Mouse (Mus musculus) stomach, embryonic 16.5 days (tissue): ENCODE measurements at regions not wholly inside any gene's neighbourhood (a gene's known extent, or its start where the extent isn't known, plus 50 kb on each side); places are given as distances from the start of the nearest gene placed in this dataset.

Experiments used
- ATAC-seq: fragments of 200-750 bp; cut with Nextera tagmentation; 2 replicates; pipeline ENCODE4 v1.8.0; 2017; ENCODE audit warnings: moderate number of reproducible peaks, moderate TSS enrichment; ENCODE audit not compliant: insufficient read depth, low FRiP score
- H3K27ac ChIP-seq: fragments of 300-500 bp; sonication (generic); 2 replicates; pipeline ENCODE4 v1.5.1; 2014; ENCODE audit warnings: low read length
- H3K27me3 ChIP-seq: fragments of 300-500 bp; sonication (generic); 2 replicates; pipeline ENCODE4 v1.6.1; 2014; ENCODE audit warnings: low read length, control low read depth, mixed read lengths; ENCODE audit not compliant: control insufficient read depth, insufficient read depth
- H3K36me3 ChIP-seq: fragments of 300-500 bp; sonication (generic); 2 replicates; pipeline ENCODE4 v1.6.1; 2014; ENCODE audit warnings: low read length; ENCODE audit not compliant: control insufficient read depth, insufficient read depth
- H3K4me1 ChIP-seq: fragments of 300-500 bp; sonication (generic); 2 replicates; pipeline ENCODE4 v1.6.1; 2014; ENCODE audit warnings: low read length, control low read depth, mixed read lengths; ENCODE audit not compliant: control insufficient read depth, insufficient read depth
- H3K4me2 ChIP-seq: fragments of 300-500 bp; sonication (generic); 2 replicates; pipeline ENCODE4 v1.6.1; 2014; ENCODE audit warnings: low read depth, low read length, mixed read lengths
- H3K4me3 ChIP-seq: fragments of 300-500 bp; sonication (generic); replicated peaks from 2 replicates; pipeline ENCODE4 v1.5.1; 2014; ENCODE audit warnings: mild to moderate bottlenecking, low read length
- H3K9ac ChIP-seq: fragments of 300-500 bp; sonication (generic); 2 replicates; pipeline ENCODE4 v1.6.1; 2014; ENCODE audit warnings: low read length
- H3K9me3 ChIP-seq: fragments of 300-500 bp; sonication (generic); replicated peaks from 2 replicates; pipeline ENCODE4 v1.6.1; 2016; ENCODE audit warnings: low read length, control low read depth; ENCODE audit not compliant: control insufficient read depth
- WGBS: fragments of 180-500 bp; shearing (Covaris S2); extraction: QIAGEN DNeasy Blood & Tissue Kit; methylation state at CpG from one replicate; pipeline ENCODE4 v1.1.7; 2014; 5-methylcytosine and 5-hydroxymethylcytosine counted together

DNA sequence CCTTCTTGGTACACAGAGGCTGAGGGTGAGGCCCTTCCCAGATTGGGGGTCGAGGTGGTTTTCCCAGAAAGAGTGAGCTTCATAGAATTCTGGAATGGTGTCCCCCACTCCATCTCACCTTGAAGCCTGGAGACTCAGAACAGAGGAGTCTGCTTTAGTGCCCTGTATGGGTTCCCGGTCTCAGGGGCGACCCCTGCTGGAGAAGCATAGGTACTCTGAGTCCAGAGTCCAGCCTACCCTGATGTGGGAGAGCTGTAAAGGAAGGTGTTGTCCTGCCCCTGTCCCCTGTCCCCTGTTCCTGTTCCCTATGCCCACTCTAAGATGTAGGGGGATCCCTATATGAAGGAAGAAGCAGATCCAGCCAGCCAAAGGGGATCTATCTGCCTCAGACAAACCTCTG, 111.9 kb downstream of the Olfm1 start:
- H3K9me3 ChIP-seq = peaks cover 3% of the 10 kb centered on the region; the same call in 1 of the 2 replicates
- 7% methylated on average over 3 of the region's 3 CpGs for WGBS
- no peak overlapping the region for H3K4me3 ChIP-seq
- H3K4me1 ChIP-seq = no peaks in the 10 kb centered on the region
- H3K27ac ChIP-seq = no peak overlapping the region
- no peak overlapping the region for H3K9ac ChIP-seq
- H3K4me2 ChIP-seq = no peak overlapping the region
- no peaks in the 10 kb centered on the region for H3K27me3 ChIP-seq
- ATAC-seq = peak; percentile 66
- H3K36me3 ChIP-seq = no peaks in the 10 kb centered on the region

DNA sequence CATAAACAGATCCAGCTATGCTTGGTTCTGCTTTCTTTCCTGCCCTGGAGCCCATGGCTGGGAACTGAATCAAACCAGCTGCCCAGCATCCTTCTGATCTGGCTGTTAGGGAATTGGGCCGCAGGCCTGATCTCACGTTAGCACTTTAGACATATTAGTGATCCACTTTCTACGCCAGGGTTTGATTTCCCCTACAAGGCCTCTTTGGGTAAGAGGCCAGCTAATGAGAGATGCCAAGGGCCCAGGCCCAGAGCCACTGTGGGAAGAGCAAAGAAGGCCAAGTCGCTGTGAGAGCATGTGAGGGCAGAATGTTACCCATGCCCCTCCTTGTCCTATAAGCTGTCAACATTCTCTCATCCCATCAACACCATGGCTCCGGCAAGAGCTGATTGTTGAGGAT, 116.3 kb downstream of the Olfm1 start:
- Histone ChIP-seq H3K27ac (no peak overlapping the region), H3K27me3 (no peaks in the 10 kb centered on the region), H3K4me1 (no peaks in the 10 kb centered on the region), H3K4me3 (no peak overlapping the region), H3K4me2 (no peak overlapping the region), H3K9ac (no peak overlapping the region), H3K9me3 (no peaks in the 10 kb centered on the region), H3K36me3 (no peaks in the 10 kb centered on the region)
- no peak for ATAC-seq
- 85% methylated on average over 5 of the region's 5 CpGs for WGBS

DNA sequence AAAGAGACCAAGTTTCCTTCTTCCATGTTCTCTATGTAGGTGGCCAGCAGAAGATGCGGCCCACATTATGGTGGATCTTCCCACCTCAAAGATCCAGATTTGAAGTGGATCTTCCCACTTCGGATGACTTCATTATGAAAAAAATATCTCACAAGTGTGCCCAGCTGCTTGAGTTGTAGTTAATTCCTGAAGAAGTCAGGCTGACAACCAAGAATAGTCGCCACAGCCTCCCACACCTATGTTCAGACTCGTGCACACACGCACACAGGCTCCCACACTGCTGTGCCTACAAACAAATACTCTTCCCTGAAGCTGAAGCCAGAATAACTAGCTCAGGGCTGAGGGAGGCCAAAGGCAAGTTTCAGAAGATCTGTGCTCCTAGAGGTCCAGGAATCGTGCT, 119.4 kb downstream of the Olfm1 start:
- 76% methylated on average over 6 of the region's 6 CpGs for WGBS

DNA sequence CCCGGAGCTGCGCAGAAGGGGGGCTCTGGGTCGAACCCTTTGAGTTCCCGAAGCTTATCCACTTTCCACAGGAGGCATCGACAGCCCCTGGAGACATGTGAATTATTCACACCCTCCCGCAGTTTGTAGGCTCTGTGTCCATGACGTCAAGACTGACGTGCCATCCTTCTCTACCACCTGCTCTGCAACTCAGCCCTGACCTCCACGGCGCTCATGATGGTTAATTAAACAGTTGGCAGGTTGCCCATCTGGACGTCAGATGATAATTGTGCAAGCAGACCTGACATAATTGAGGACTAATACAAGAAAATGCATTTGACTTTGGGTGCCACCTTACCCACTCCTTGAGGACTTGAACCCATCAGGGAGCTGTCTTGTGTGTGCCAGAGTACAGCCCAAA, 121.1 kb upstream of the Ppp1r26 start:
- ATAC-seq = no peak
- Histone ChIP-seq H3K36me3 (no peaks in the 10 kb centered on the region), H3K4me3 (no peak overlapping the region), H3K4me2 (no peak overlapping the region), H3K27ac (no peak overlapping the region), H3K4me1 (no peaks in the 10 kb centered on the region), H3K9me3 (no peaks in the 10 kb centered on the region), H3K27me3 (no peaks in the 10 kb centered on the region), H3K9ac (no peak overlapping the region)
- 53% methylated on average over 11 of the region's 11 CpGs for WGBS

More for the DNA sequence above, 119.4 kb downstream of the Olfm1 start:
- ATAC-seq = no peak
- no peak overlapping the region for H3K27ac ChIP-seq
- H3K4me2 ChIP-seq = no peak overlapping the region
- no peaks in the 10 kb centered on the region for H3K27me3 ChIP-seq
- no peaks in the 10 kb centered on the region for H3K36me3 ChIP-seq
- H3K4me3 ChIP-seq = no peak overlapping the region
- no peak overlapping the region for H3K9ac ChIP-seq
- no peaks in the 10 kb centered on the region for H3K4me1 ChIP-seq
- H3K9me3 ChIP-seq = no peaks in the 10 kb centered on the region

DNA sequence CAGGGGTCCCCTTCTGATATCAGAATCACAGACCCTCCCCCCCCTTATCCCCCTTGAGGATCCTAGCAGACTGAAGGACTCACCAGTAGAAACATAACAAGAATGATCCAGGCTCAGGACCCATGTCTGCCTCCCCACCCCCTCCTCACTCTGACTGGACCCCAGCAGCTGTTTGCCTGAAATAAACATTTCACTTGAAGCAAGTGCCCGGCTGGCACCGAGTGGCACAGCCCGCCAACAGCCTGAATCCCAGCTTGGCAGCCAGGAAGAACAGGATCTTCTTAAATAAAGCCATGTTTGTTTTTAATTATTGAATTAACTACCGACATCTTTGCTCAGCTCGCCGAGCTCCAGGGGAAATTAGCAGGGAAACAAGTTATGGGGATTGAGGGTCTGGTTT, 120.5 kb upstream of the Ppp1r26 start:
- Histone ChIP-seq H3K9ac (no peak overlapping the region), H3K36me3 (no peaks in the 10 kb centered on the region), H3K9me3 (no peaks in the 10 kb centered on the region), H3K4me1 (no peaks in the 10 kb centered on the region), H3K4me3 (no peak overlapping the region), H3K4me2 (no peak overlapping the region), H3K27me3 (no peaks in the 10 kb centered on the region), H3K27ac (no peak overlapping the region)
- WGBS = 52% methylated on average over 6 of the region's 6 CpGs
- no peak for ATAC-seq

DNA sequence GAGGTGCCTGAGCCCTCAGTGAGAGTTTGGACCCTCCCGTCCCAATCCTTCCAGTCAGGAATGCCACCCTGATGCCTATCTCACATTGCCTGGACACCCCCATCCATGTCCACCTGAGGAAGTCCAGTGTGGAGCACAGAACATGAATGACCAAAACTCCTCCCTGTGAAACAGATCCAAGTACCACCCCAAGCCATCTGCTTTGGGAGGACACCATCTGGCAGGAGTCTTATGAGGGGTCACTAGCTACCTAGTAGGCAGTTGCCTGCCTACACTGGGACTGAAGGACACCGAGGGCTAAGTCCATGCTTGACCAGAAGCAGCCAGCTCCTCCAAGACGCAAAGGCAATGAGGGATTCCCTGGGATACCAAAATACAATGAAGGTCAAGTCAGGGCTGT, 119.9 kb upstream of the Ppp1r26 start:
- no peak for ATAC-seq
- H3K9me3 ChIP-seq = no peaks in the 10 kb centered on the region

DNA sequence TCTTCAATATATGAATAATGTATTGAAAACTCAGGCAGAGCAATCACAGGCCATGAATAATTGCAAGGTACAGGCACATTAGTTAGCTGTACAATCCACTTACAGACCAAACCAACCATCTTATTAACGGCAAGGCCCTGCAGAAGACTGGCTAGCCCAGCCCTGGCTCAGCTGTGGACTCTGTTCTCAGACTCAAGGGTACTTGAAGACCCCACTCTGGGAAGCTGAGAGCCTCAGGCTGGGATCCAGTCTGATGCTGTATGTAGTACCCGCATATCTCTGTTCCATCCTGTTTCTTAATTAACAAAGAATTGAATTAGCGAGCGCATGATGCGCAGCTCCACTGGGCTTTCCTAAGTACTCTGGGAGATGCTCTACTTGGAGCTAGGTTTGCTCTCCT, 117.5 kb upstream of the Ppp1r26 start:
- Histone ChIP-seq H3K9ac (no peak overlapping the region), H3K27ac (no peak overlapping the region), H3K4me3 (no peak overlapping the region), H3K36me3 (no peaks in the 10 kb centered on the region), H3K27me3 (no peaks in the 10 kb centered on the region), H3K9me3 (no peaks in the 10 kb centered on the region), H3K4me2 (no peak overlapping the region), H3K4me1 (no peaks in the 10 kb centered on the region)
- WGBS = 89% methylated on average over 5 of the region's 5 CpGs
- no peak for ATAC-seq

More for the DNA sequence above, 119.9 kb upstream of the Ppp1r26 start:
- Histone ChIP-seq H3K9ac (no peak overlapping the region), H3K27ac (no peak overlapping the region), H3K36me3 (no peaks in the 10 kb centered on the region), H3K4me3 (no peak overlapping the region), H3K4me2 (no peak overlapping the region), H3K4me1 (no peaks in the 10 kb centered on the region), H3K27me3 (no peaks in the 10 kb centered on the region)
- 86% methylated on average over 3 of the region's 3 CpGs for WGBS

DNA sequence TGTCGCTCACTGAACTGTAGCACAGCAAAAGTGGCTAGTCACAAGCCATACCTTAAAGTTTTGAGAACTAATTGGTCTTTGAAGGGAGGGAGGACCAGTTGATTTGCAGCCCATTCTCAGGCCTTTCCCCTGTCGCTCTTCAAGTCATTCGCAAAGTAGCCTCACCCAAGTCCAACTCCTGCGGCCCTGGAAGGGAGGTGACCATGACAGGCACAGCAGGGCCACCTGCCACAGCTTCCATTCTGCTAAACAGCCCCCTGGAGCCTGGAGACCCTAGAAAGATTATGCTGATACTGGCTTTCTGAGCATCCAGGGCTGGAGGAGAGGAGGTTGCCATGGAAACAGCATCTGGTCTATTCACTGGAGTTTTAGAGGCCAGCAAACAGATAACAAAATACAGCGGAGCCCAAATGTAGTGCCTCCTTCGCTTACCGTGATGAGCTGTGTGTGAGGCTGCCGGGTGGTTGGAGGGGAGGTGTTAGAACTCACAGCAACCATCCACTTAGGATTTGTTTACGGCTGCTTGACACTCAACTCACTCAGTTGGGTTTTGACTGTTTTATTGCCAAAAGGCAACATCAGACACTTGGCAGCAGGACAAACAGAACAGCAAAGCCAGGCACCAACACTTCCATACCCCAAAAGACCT, 111.3 kb upstream of the Ppp1r26 start:
- WGBS = 46% methylated on average over 9 of the region's 9 CpGs
- H3K36me3 ChIP-seq = no peaks in the 10 kb centered on the region
- H3K9ac ChIP-seq = no peak overlapping the region
- H3K9me3 ChIP-seq = no peaks in the 10 kb centered on the region
- no peak overlapping the region for H3K4me3 ChIP-seq
- no peaks in the 10 kb centered on the region for H3K4me1 ChIP-seq
- no peak for ATAC-seq
- H3K27me3 ChIP-seq = no peaks in the 10 kb centered on the region
- H3K27ac ChIP-seq = no peak overlapping the region
- no peak overlapping the region for H3K4me2 ChIP-seq

DNA sequence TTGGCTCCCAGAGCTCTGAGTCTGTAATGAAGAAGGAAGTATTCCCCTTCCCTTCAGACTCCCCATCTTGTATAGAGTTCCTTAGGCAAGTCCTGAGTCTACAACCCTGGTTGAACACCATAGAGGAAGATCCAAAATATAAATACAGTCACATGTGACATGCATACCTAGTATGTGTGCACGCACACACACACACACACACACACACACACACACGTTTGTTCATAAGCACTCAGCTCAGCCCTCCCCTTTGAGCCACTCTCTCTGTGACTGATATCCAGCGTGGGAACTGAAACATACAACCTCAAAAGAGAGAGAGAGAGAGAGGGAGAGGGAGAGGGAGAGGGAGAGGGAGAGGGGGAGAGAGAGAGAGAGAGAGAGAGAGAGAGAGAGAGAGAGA, 110.8 kb upstream of the Ppp1r26 start:
- Histone ChIP-seq H3K4me1 (no peaks in the 10 kb centered on the region), H3K9me3 (no peaks in the 10 kb centered on the region), H3K9ac (no peak overlapping the region), H3K27me3 (no peaks in the 10 kb centered on the region), H3K27ac (no peak overlapping the region), H3K4me2 (no peak overlapping the region), H3K36me3 (no peaks in the 10 kb centered on the region), H3K4me3 (no peak overlapping the region)
- no peak for ATAC-seq
- WGBS = 58% methylated on average over 3 of the region's 3 CpGs
